15 mouse cellular contexts compared by ENCODE assay signal in genomic region chr1:167187791-167188190, GRCm38 (mm10).
DNase-seq lines count a peak whose midpoint lies in the region; ATAC-seq and TF ChIP-seq lines count a peak whose summit lies in the region.
"Had no signal": no experiment of that assay in that cellular context is flagged by ENCODE, and none has a peak within 500 bp of the region (broad histone marks: within the 10 kb centered on the region; RNA-seq: fewer than 3 reads in every experiment).

No protein-coding gene starts in this region.

- DNase-seq in adrenal gland, postnatal 14 days: peak; percentile 47
- DNase-seq in adrenal gland, adult 8-10 months: no peak
- peak; percentile 78 for DNase-seq in lung, embryonic 14.5 days
- no peak for DNase-seq in lung, adult 2 months
- peak; percentile 17 for DNase-seq in ES-E14 (ENCODE audit: low read depth, low spot score)
- peak; percentile 65 for DNase-seq in embryonic facial prominence, embryonic 11.5 days (ENCODE audit: low spot score)
- DNase-seq in left cerebral cortex, postnatal 10 days (ENCODE audit: extremely low spot score in 1 of 2, low spot score in 2 of 2): no peak
- no peak for DNase-seq in left cerebral cortex, adult 11 months (ENCODE audit: low spot score)
- DNase-seq: cerebellum, adult 11-12 months; gastrocnemius, postnatal 36 days; spleen, adult 18-20 months had no signal

- no peak overlapping the region for H3K9ac ChIP-seq in lung, embryonic 14.5 days
- no peak overlapping the region for H3K9ac ChIP-seq in ES-E14 (ENCODE audit: insufficient read depth, low read depth, low read length, poor library complexity, severe bottlenecking)
- H3K9ac ChIP-seq in embryonic facial prominence, embryonic 11.5 days (replicated peaks; ENCODE audit: low read length): no peak overlapping the region
- H3K9ac ChIP-seq: embryonic facial prominence, embryonic 12.5 days; forebrain, embryonic 13.5 days; midbrain, embryonic 13.5 days had no signal

- H3K9me3 ChIP-seq in lung, embryonic 14.5 days (ENCODE audit: low read depth, low read length): no peaks in the 10 kb centered on the region
- H3K9me3 ChIP-seq in ES-E14 (ENCODE audit: control insufficient read depth, insufficient read depth, low read depth, low read length): no peaks in the 10 kb centered on the region
- H3K9me3 ChIP-seq in embryonic facial prominence, embryonic 11.5 days (replicated peaks; ENCODE audit: control insufficient read depth, low read length): no peaks in the 10 kb centered on the region
- H3K9me3 ChIP-seq: embryonic facial prominence, embryonic 12.5 days; forebrain, embryonic 13.5 days; midbrain, embryonic 13.5 days had no signal

- intact Hi-C loops in left cerebral cortex, postnatal 10 days (cut with DNase I): loop anchor here (10.0 kb wide), 2 partner anchors 183 to 403 kb away; partner anchors contain the start of gene Fam78b

- no peaks in the 10 kb centered on the region for H3K36me3 ChIP-seq in lung, embryonic 14.5 days (ENCODE audit: insufficient read depth)
- no peaks in the 10 kb centered on the region for H3K36me3 ChIP-seq in ES-E14 (ENCODE audit: control insufficient read depth, insufficient read depth, low read length, poor library complexity, severe bottlenecking)
- H3K36me3 ChIP-seq in embryonic facial prominence, embryonic 11.5 days (replicated peaks; ENCODE audit: control insufficient read depth, insufficient read depth, low read depth, low read length): no peaks in the 10 kb centered on the region
- H3K36me3 ChIP-seq: embryonic facial prominence, embryonic 12.5 days; midbrain, embryonic 13.5 days had no signal

- TF ChIP-seq POLR2A in lung, adult 2 months (IDR thresholded peaks at IDR 0.05; ENCODE audit: borderline replicate concordance, extremely low read depth, low read depth, low read length): no peak

- H3K4me3 ChIP-seq in lung, embryonic 14.5 days (ENCODE audit: low read depth, low read length): no peak overlapping the region
- no peak overlapping the region for H3K4me3 ChIP-seq in lung, adult 2 months (replicated peaks; ENCODE audit: extremely low read depth, low read depth, low read length)
- H3K4me3 ChIP-seq in ES-E14 (ENCODE audit: insufficient read depth in 1 of 2, low read depth in 1 of 2, low read length in 2 of 2, poor library complexity in 1 of 2, severe bottlenecking in 1 of 2): no peak overlapping the region
- H3K4me3 ChIP-seq in embryonic facial prominence, embryonic 11.5 days (ENCODE audit: low read depth, low read length): no peak overlapping the region
- H3K4me3 ChIP-seq: embryonic facial prominence, embryonic 12.5 days; forebrain, embryonic 13.5 days; layer of hippocampus, adult 2 months; midbrain, embryonic 13.5 days had no signal

- no peak overlapping the region for H3K4me2 ChIP-seq in lung, embryonic 14.5 days
- H3K4me2 ChIP-seq in embryonic facial prominence, embryonic 11.5 days (ENCODE audit: low read depth, low read length): no peak overlapping the region
- H3K4me2 ChIP-seq: embryonic facial prominence, embryonic 12.5 days; forebrain, embryonic 13.5 days; midbrain, embryonic 13.5 days had no signal

- WGBS in lung, embryonic 14.5 days: 19% methylated on average over 5 of the region's 5 CpGs
- 29% methylated on average over 5 of the region's 5 CpGs for WGBS in lung, adult 2 months
- WGBS in embryonic facial prominence, embryonic 11.5 days: 41% methylated on average over 5 of the region's 5 CpGs

- in situ Hi-C loops in ES-E14 (cut with MboI; ENCODE audit: low sequenced_read_pairs in 2 of 2, unreplicated experiment in 2 of 2): no loop called here

- no peaks in the 10 kb centered on the region for H3K4me1 ChIP-seq in lung, embryonic 14.5 days (ENCODE audit: insufficient read depth)
- no peaks in the 10 kb centered on the region for H3K4me1 ChIP-seq in lung, adult 2 months (ENCODE audit: control insufficient read depth, insufficient read depth, low read length)
- H3K4me1 ChIP-seq in ES-E14 (ENCODE audit: control insufficient read depth in 2 of 2, insufficient read depth in 2 of 2, low read length in 2 of 2, poor library complexity in 1 of 2): no peaks in the 10 kb centered on the region
- H3K4me1 ChIP-seq in embryonic facial prominence, embryonic 11.5 days (ENCODE audit: control insufficient read depth, insufficient read depth, low read length): no peaks in the 10 kb centered on the region
- H3K4me1 ChIP-seq: embryonic facial prominence, embryonic 12.5 days had no signal

- no peak for ATAC-seq in lung, embryonic 14.5 days (ENCODE audit: insufficient read depth)
- no peak for ATAC-seq in embryonic facial prominence, embryonic 11.5 days (replicated peaks; ENCODE audit: insufficient number of reproducible peaks, low FRiP score, low TSS enrichment, low read depth)
- ATAC-seq: forebrain, embryonic 13.5 days; midbrain, embryonic 13.5 days had no signal

- H3K27me3 ChIP-seq in lung, embryonic 14.5 days (ENCODE audit: insufficient read depth, low read length): no peaks in the 10 kb centered on the region
- H3K27me3 ChIP-seq in embryonic facial prominence, embryonic 11.5 days (ENCODE audit: control insufficient read depth, insufficient read depth, low read length): no peaks in the 10 kb centered on the region
- H3K27me3 ChIP-seq: embryonic facial prominence, embryonic 12.5 days; forebrain, embryonic 13.5 days; midbrain, embryonic 13.5 days had no signal

- no peak for TF ChIP-seq CTCF in lung, embryonic 14.5 days (IDR thresholded peaks at IDR 0.05; ENCODE audit: low read depth)
- TF ChIP-seq CTCF in lung, adult 2 months (IDR thresholded peaks at IDR 0.05; ENCODE audit: insufficient read depth, low read length): no peak

- H3K27ac ChIP-seq in lung, embryonic 14.5 days (ENCODE audit: low read depth): no peak overlapping the region
- no peak overlapping the region for H3K27ac ChIP-seq in ES-E14 (ENCODE audit: insufficient read depth, low read depth, low read length, poor library complexity, severe bottlenecking)
- H3K27ac ChIP-seq in embryonic facial prominence, embryonic 11.5 days (replicated peaks; ENCODE audit: low read depth, low read length): no peak overlapping the region
- H3K27ac ChIP-seq: embryonic facial prominence, embryonic 12.5 days; forebrain, embryonic 13.5 days; layer of hippocampus, adult 2 months; midbrain, embryonic 13.5 days had no signal

TF ChIP-seq in ES-E14, 5 proteins besides CTCF, POLR2A, EP300 and RAD21:
- TF ChIP-seq MAFK (IDR thresholded peaks at IDR 0.05; ENCODE audit: insufficient read depth, low read depth, low read length) (no peak), HCFC1 (IDR thresholded peaks at IDR 0.05; ENCODE audit: borderline replicate concordance, insufficient read depth, low read length) (no peak), CHD2 (IDR thresholded peaks at IDR 0.05; ENCODE audit: low read depth, low read length) (no peak), ZC3H11A (IDR thresholded peaks at IDR 0.05; ENCODE audit: borderline replicate concordance, low read depth, low read length) (no peak), ZNF384 (IDR thresholded peaks at IDR 0.05; ENCODE audit: low read depth, low read length) (no peak)

Comparison
In these comparisons a context has a peak if more than half of its experiments do, and no peak if none do; other contexts are left out.
1. DNase-seq: peak in adrenal gland, postnatal 14 days (single experiment), lung, embryonic 14.5 days (single experiment), ES-E14 (single experiment) and embryonic facial prominence, embryonic 11.5 days (single experiment); none in adrenal gland, adult 8-10 months (single experiment), lung, adult 2 months (single experiment), left cerebral cortex, postnatal 10 days (0 of 2) and left cerebral cortex, adult 11 months (single experiment).